Mouse (Mus musculus) Patski (cell line): ENCODE data around the gene Cpd. TPM values are rescaled to one million over a fixed set of nuclear protein-coding genes. Genes with fewer than 3 reads are reported as not detected.
A peak's percentile ranks its signal among the peaks of the same experiment; 100 is the strongest.

Source experiments
- ATAC-seq: fragments of 100-300 bp; one replicate; pipeline ENCODE4 v1.8.0; 2021
- CTCF ChIA-PET: fragments of 350-600 bp; sonication (Branson Sonifier 250); formaldehyde crosslinking; loops from one replicate; lab custom pipeline; 2022; ENCODE audit warnings: inconsistent platforms; lab: Charles Lee
- POLR2A ChIA-PET: fragments of 350-600 bp; sonication (Branson Sonifier 250); formaldehyde crosslinking; loops from one replicate; lab custom pipeline; 2022; ENCODE audit warnings: antibody characterized with exemption, inconsistent platforms; lab: Charles Lee
- DNase-seq: peaks from one replicate; pipeline ENCODE4 v3.0.0-alpha.2; 2011; ENCODE audit warnings: low read depth, low spot score
- H3K27me3 ChIP-seq: fragments of 371-371 bp; one replicate; pipeline ENCODE4 v1.5.1; 2021
- CTCF ChIP-seq: fragments of 100-300 bp; IDR thresholded peaks from one replicate; pipeline ENCODE4 v1.5.1; 2021
- in situ Hi-C: fragments of 300-500 bp; cut with MboI; formaldehyde crosslinking; loops from 3 replicates; pipeline ENCODE4 v1.11.1; 2018; ENCODE audit warnings: low pct_unique_long_range_greater_than_20kb, mixed read lengths
- polyA plus RNA-seq: library from polyadenylated mRNA; unstranded; gene quantifications from one replicate; pipeline ENCODE4 v1.2.3, GENCODE M21; 2021

Gene Cpd
- polyA plus RNA-seq, 1 experiment from 2014 or later: 125 TPM

- ChIA-PET CTCF (interaction anchor here (1.1 to 1.2 kb wide), 3 partner anchors 40 to 45 kb away, joined by 3 read pairs; no protein-coding TSS in a partner anchor), POLR2A (interaction anchor here (0.6 kb wide), 1 partner anchor 61 kb away, joined by 4 read pairs; no protein-coding TSS in a partner anchor)
- no peaks in the 10 kb centered on the region for H3K27me3 ChIP-seq
- ATAC-seq: peak; percentile 66
- peak; percentile 13 for TF ChIP-seq CTCF
- DNase-seq: peak; percentile 80
- in situ Hi-C loops: no loop called here
These were observed 2.8 kb upstream of the Cpd start for GRCm38 (mm10) chr11:76849596-76849995.

- TF ChIP-seq CTCF: no peak
- CTCF ChIA-PET: interaction anchor here (0.7 to 1.9 kb wide), 3 partner anchors 9 to 50 kb away, joined by 3 to 4 read pairs (median 3); no protein-coding TSS in a partner anchor
- no peaks in the 10 kb centered on the region for H3K27me3 ChIP-seq
- in situ Hi-C loops: no loop called here
- DNase-seq (no peak), ATAC-seq (no peak)
- POLR2A ChIA-PET: interaction anchor here (1.4 kb wide), 1 partner anchor 50 kb away, joined by 5 read pairs; no protein-coding TSS in a partner anchor
These were observed 1.3 kb upstream of the Cpd start for GRCm38 (mm10) chr11:76848081-76848480.

GRCm38 (mm10) chr11:76847354-76847753, 536 bp upstream of the Cpd start:
- POLR2A ChIA-PET: interaction anchor here (1.3 to 2.0 kb wide), 3 partner anchors 49 to 98 kb away, joined by 3 to 5 read pairs (median 5); no protein-coding TSS in a partner anchor
- CTCF ChIA-PET: interaction anchor here (1.0 to 1.9 kb wide), 4 partner anchors 10 to 47 kb away, joined by 3 to 4 read pairs (median 4); no protein-coding TSS in a partner anchor
- DNase-seq: no peak
- no peak for TF ChIP-seq CTCF
- in situ Hi-C loops: no loop called here
- H3K27me3 ChIP-seq: no peaks in the 10 kb centered on the region
- no peak for ATAC-seq

- CTCF ChIA-PET: interaction anchor here (1.4 to 1.7 kb wide), 2 partner anchors 35 to 48 kb away, joined by 3 to 4 read pairs; no protein-coding TSS in a partner anchor
- DNase-seq (no peak), ATAC-seq (no peak)
- no peaks in the 10 kb centered on the region for H3K27me3 ChIP-seq
- POLR2A ChIA-PET: interaction anchor here (0.5 to 2.0 kb wide), 4 partner anchors 48 to 1498 kb away, joined by 3 to 5 read pairs (median 4); no protein-coding TSS in a partner anchor
- peak; percentile 39 for TF ChIP-seq CTCF
- in situ Hi-C loops: no loop called here
These were observed 574 bp downstream of the Cpd start for GRCm38 (mm10) chr11:76846011-76846877.

- no peak for DNase-seq
- POLR2A ChIA-PET: interaction anchor here (0.6 to 2.0 kb wide), 2 partner anchors 67 to 88 kb away, joined by 3 to 5 read pairs; no protein-coding TSS in a partner anchor
- TF ChIP-seq CTCF: no peak
- peak; percentile 58 for ATAC-seq
- no peaks in the 10 kb centered on the region for H3K27me3 ChIP-seq
- CTCF ChIA-PET: interaction anchor here (0.7 to 1.7 kb wide), 5 partner anchors 10 to 49 kb away, joined by 3 to 5 read pairs (median 3); no protein-coding TSS in a partner anchor
- in situ Hi-C loops: no loop called here
These were observed 1.4 kb downstream of the Cpd start for GRCm38 (mm10) chr11:76845275-76845980.

GRCm38 (mm10) chr11:76838573-76838972, 8.2 kb downstream of the Cpd start:
- H3K27me3 ChIP-seq: no peaks in the 10 kb centered on the region
- CTCF ChIA-PET: no interaction called here
- in situ Hi-C loops: no loop called here
- TF ChIP-seq CTCF: no peak
- POLR2A ChIA-PET: no interaction called here
- DNase-seq (no peak), ATAC-seq (no peak)

- DNase-seq (no peak), ATAC-seq (no peak)
- ChIA-PET CTCF (interaction anchor here (1.0 to 1.4 kb wide), 3 partner anchors 9 to 47 kb away, joined by 3 to 5 read pairs (median 3); no protein-coding TSS in a partner anchor), POLR2A (no interaction called here)
- H3K27me3 ChIP-seq: no peaks in the 10 kb centered on the region
- TF ChIP-seq CTCF: no peak
- in situ Hi-C loops: no loop called here
These were observed 10.5 kb downstream of the Cpd start for GRCm38 (mm10) chr11:76836317-76836716.

- ATAC-seq (no peak), DNase-seq (no peak)
- CTCF ChIA-PET: interaction anchor here (0.8 to 1.7 kb wide), 6 partner anchors 9 to 47 kb away, joined by 3 to 13 read pairs (median 3); no protein-coding TSS in a partner anchor
- in situ Hi-C loops: no loop called here
- TF ChIP-seq CTCF: no peak
- POLR2A ChIA-PET: no interaction called here
- H3K27me3 ChIP-seq: no peaks in the 10 kb centered on the region
These were observed 10.9 kb downstream of the Cpd start for GRCm38 (mm10) chr11:76835868-76836267.

GRCm38 (mm10) chr11:76834665-76835064, 12.2 kb downstream of the Cpd start:
- in situ Hi-C loops: no loop called here
- ChIA-PET POLR2A (no interaction called here), CTCF (interaction anchor here (1.3 to 1.7 kb wide), 3 partner anchors 9 to 15 kb away, joined by 3 to 13 read pairs (median 5); no protein-coding TSS in a partner anchor)
- DNase-seq (no peak), ATAC-seq (no peak)
- H3K27me3 ChIP-seq: no peaks in the 10 kb centered on the region
- no peak for TF ChIP-seq CTCF

- POLR2A ChIA-PET: no interaction called here
- CTCF ChIA-PET: interaction anchor here (1.1 to 2.5 kb wide), 2 partner anchors 10 to 20 kb away, joined by 3 to 13 read pairs; no protein-coding TSS in a partner anchor
- no peak for ATAC-seq
- no peaks in the 10 kb centered on the region for H3K27me3 ChIP-seq
- TF ChIP-seq CTCF: no peak
- DNase-seq: no peak
- in situ Hi-C loops: no loop called here
These were observed 21.9 kb downstream of the Cpd start for GRCm38 (mm10) chr11:76824885-76825265.
